Mouse (Mus musculus) liver, embryonic 15.5 days (tissue): Measurements from ENCODE around the gene Olfr585. TPM values are rescaled to one million over a fixed set of nuclear protein-coding genes. Genes with fewer than 3 reads are reported as not detected.

Experiments used
- ATAC-seq: fragments of 200-750 bp; cut with Nextera tagmentation; 2 replicates; pipeline ENCODE4 v1.8.0; 2017; ENCODE audit warnings: moderate number of reproducible peaks, mild to moderate bottlenecking, moderate library complexity; ENCODE audit not compliant: insufficient read depth
- H3K27ac ChIP-seq: fragments of 300-500 bp; sonication (generic); replicated peaks from 2 replicates; pipeline ENCODE4 v1.5.1; 2015; ENCODE audit warnings: mild to moderate bottlenecking, inconsistent platforms
- H3K27me3 ChIP-seq: fragments of 300-500 bp; sonication (generic); 2 replicates; pipeline ENCODE4 v1.6.1; 2015; ENCODE audit warnings: mild to moderate bottlenecking, inconsistent platforms
- H3K36me3 ChIP-seq: fragments of 300-500 bp; sonication (generic); replicated peaks from 2 replicates; pipeline ENCODE4 v1.6.1; 2015; ENCODE audit warnings: moderate library complexity, mild to moderate bottlenecking, inconsistent platforms
- H3K4me1 ChIP-seq: fragments of 300-500 bp; sonication (generic); replicated peaks from 2 replicates; pipeline ENCODE4 v1.6.1; 2015; ENCODE audit warnings: inconsistent platforms
- H3K4me2 ChIP-seq: fragments of 300-500 bp; sonication (generic); 2 replicates; pipeline ENCODE4 v1.6.1; 2015; ENCODE audit warnings: moderate library complexity, mild to moderate bottlenecking, inconsistent platforms
- H3K4me3 ChIP-seq: fragments of 300-500 bp; sonication (generic); replicated peaks from 2 replicates; pipeline ENCODE4 v1.5.1; 2015; ENCODE audit warnings: mild to moderate bottlenecking, inconsistent platforms
- H3K9ac ChIP-seq: fragments of 300-500 bp; sonication (generic); 2 replicates; pipeline ENCODE4 v1.6.1; 2015; ENCODE audit warnings: moderate library complexity, mild to moderate bottlenecking, inconsistent platforms
- H3K9me3 ChIP-seq: fragments of 300-500 bp; sonication (generic); replicated peaks from 2 replicates; pipeline ENCODE4 v1.6.1; 2016; ENCODE audit warnings: inconsistent platforms
- WGBS: fragments of 180-500 bp; shearing (Covaris S2); methylation state at CpG from one replicate; pipeline ENCODE4 v1.1.7; 2015; ENCODE audit warnings: mixed read lengths; ENCODE audit not compliant: insufficient replicate concordance; 5-methylcytosine and 5-hydroxymethylcytosine counted together
- polyA plus RNA-seq: library from polyadenylated mRNA; unstranded; fragments of >200 nt; fragmentation: Nextera tagmentation; extraction: Ambion mirVana; gene quantifications from 2 replicates; pipeline ENCODE4 v1.2.1, GENCODE M21; 2015

Olfr585 gene
- polyA plus RNA-seq, result not detected in 2 replicates

DNA sequence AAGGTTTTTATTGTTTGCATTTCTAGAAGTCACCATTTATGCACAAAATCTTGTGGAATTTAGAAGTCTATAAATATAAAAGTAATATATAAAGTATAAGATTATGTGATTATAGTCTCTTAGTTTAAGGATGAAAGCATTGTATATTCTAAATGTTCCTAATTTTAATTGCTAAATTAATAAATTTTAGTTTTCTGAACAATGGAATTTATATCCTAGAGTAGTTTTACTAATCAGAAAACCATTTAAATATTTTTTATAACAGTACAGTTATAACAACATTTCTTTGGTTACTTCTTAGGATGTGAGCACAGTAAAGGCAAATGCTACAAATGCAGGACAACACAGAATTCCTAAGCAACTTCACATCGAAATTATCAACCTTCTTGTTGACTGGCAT lies at the start of gene Olfr585:
Gene Olfr585 (plus strand): TSS at position 301 of the 400 bp plus-strand sequence.
- Histone ChIP-seq H3K9me3 (no peaks in the 10 kb centered on the region), H3K27ac (no peak within 1 kb of the TSS), H3K4me1 (no peaks in the 10 kb centered on the region), H3K4me3 (no peak within 1 kb of the TSS), H3K27me3 (no peaks in the 10 kb centered on the region), H3K4me2 (no peak within 1 kb of the TSS), H3K9ac (no peak within 1 kb of the TSS), H3K36me3 (no peaks in the 10 kb centered on the region)
- 58% methylated on average over 1 of the region's 1 CpGs for WGBS
- ATAC-seq, result no peak

DNA sequence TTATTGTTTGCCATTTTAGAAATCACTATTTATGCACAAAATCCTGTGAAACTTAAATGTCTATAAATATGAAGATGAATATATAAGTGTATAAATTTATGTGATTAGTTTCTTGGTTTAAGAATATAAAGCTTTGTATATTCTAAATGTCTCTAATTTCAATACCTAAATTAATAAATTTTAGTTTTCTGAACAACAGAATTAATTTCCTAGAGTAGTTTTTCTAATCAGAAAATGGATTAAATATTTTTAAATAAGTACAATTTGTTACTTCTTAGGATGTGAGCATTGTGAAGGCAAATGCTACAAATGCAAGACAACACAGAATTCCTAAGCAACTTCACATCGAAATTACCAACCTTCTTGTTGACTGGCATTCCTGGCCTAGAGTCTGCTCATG lies 46.5 kb upstream of the Olfr585 start, which contains the start of gene Olfr583:
Gene Olfr583 (plus strand): TSS at position 301 of the 400 bp plus-strand sequence.
- no peak within 1 kb of the TSS for H3K4me3 ChIP-seq
- no peak within 1 kb of the TSS for H3K4me2 ChIP-seq
- no peaks in the 10 kb centered on the region for H3K36me3 ChIP-seq
- H3K27ac ChIP-seq, result no peak within 1 kb of the TSS
- H3K27me3 ChIP-seq, result no peaks in the 10 kb centered on the region
- no peaks in the 10 kb centered on the region for H3K9me3 ChIP-seq
- no peak for ATAC-seq
- H3K4me1 ChIP-seq, result no peaks in the 10 kb centered on the region
- no peak within 1 kb of the TSS for H3K9ac ChIP-seq
- WGBS, result 65% methylated on average over 1 of the region's 1 CpGs

DNA sequence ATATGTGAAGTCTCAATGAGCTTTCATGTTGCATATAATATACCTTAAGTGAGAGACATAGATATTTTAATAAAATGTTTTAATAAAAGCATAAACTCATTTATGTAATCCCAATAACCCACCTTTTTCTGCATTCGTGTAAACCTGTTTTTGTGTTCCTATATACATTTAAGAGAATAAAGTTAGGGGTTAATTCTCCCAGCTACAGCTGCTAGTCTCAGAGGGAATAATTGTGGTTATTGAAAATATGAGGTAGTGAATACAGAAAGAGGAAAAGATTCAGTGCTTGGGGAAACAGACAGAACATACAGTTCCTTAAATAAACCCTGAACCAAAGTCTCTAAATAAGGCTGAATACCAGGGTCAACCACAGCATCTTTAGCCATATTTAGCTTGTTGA lies 15.9 kb upstream of the Olfr585 start, which contains the start of gene Olfr584:
Gene Olfr584 (plus strand): TSS at position 301 of the 400 bp plus-strand sequence.
- no peaks in the 10 kb centered on the region for H3K27me3 ChIP-seq
- WGBS, result 57% methylated on average over 1 of the region's 1 CpGs
- no peaks in the 10 kb centered on the region for H3K4me1 ChIP-seq
- no peak for ATAC-seq
- H3K36me3 ChIP-seq, result no peaks in the 10 kb centered on the region
- no peak within 1 kb of the TSS for H3K9ac ChIP-seq
- no peak within 1 kb of the TSS for H3K4me3 ChIP-seq
- H3K27ac ChIP-seq, result no peak within 1 kb of the TSS
- no peaks in the 10 kb centered on the region for H3K9me3 ChIP-seq
- no peak within 1 kb of the TSS for H3K4me2 ChIP-seq

DNA sequence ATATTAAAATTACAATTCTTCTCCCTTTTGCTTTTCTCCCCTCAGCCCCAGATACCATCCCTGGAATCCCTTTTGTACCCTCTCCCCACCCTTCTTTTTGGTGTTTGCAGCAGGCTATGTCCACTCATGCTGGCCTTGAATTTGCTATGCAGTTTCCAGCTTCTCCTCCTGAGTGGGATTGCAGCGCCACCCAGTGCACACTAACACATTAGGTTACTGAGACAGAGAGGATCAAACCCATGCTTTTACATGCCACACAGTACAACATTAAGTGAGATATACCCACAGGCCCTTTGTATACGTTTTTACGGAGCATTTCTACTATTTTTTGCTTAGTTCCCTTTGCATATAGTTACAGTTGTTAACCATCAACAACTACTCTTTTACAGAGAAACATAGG lies 21.9 kb downstream of the Olfr585 start:
- no peak overlapping the region for H3K4me3 ChIP-seq
- no peaks in the 10 kb centered on the region for H3K4me1 ChIP-seq
- H3K36me3 ChIP-seq, result no peaks in the 10 kb centered on the region
- no peaks in the 10 kb centered on the region for H3K9me3 ChIP-seq
- no peak overlapping the region for H3K4me2 ChIP-seq
- H3K27ac ChIP-seq, result no peak overlapping the region
- H3K9ac ChIP-seq, result no peak overlapping the region
- 40% methylated on average over 3 of the region's 3 CpGs for WGBS
- no peak for ATAC-seq
- H3K27me3 ChIP-seq, result no peaks in the 10 kb centered on the region

DNA sequence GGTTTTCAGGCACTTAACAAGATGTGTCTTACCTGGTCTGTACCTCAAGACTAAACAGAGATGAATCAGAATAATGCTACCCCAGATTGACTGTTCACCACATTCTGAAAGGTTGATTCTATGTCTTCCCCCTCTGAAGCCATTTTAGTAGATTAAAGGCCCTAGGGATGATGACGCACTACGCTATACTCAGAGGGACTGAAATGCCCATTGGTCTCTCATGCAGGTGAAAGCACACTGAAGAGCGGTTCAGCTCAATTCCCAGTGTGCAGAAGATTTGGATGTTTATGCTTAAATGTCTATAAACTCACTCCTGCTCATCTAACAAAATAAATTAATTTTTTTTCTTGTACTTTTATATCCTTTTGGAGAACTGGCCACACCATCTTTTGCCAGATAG lies 28.0 kb downstream of the Olfr585 start, which contains the start of gene Olfr586:
Gene Olfr586 (minus strand): TSS at position 101 of the 400 bp plus-strand sequence.
- no peaks in the 10 kb centered on the region for H3K9me3 ChIP-seq
- no peak for ATAC-seq
- WGBS, result 68% methylated on average over 3 of the region's 3 CpGs

DNA sequence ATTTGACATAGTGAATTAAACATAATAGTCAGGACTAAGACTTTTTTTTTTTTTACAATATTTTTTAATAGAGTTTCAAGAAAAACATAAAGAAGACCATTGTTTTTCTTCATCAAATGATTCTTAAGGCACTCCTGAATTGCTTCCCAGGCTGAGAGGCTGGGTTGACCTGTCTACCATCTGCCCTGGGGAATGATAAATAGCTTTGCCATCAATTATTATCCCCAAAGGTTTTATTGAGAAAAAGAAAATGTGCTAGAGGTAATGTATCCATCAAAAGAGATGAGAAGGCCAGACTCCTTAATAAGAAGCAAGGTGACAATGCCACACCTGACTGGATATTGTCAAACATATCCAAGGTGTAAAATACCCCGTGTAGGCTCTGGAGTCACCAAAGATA lies 43.1 kb downstream of the Olfr585 start, which contains the start of gene Olfr588-ps1:
Gene Olfr588-ps1 (plus strand): TSS at position 301 of the 400 bp plus-strand sequence.
- 70% methylated on average over 1 of the region's 1 CpGs for WGBS
- Histone ChIP-seq H3K36me3 (no peaks in the 10 kb centered on the region), H3K27ac (no peak within 1 kb of the TSS), H3K9ac (no peak within 1 kb of the TSS), H3K4me3 (no peak within 1 kb of the TSS), H3K4me2 (no peak within 1 kb of the TSS), H3K27me3 (no peaks in the 10 kb centered on the region), H3K9me3 (no peaks in the 10 kb centered on the region), H3K4me1 (no peaks in the 10 kb centered on the region)
- ATAC-seq, result no peak

More for the DNA sequence above, 28.0 kb downstream of the Olfr585 start, which contains the start of gene Olfr586:
- Histone ChIP-seq H3K9ac (no peak within 1 kb of the TSS), H3K27ac (no peak within 1 kb of the TSS), H3K4me1 (no peaks in the 10 kb centered on the region), H3K4me2 (no peak within 1 kb of the TSS), H3K27me3 (no peaks in the 10 kb centered on the region), H3K4me3 (no peak within 1 kb of the TSS), H3K36me3 (no peaks in the 10 kb centered on the region)

Other genes starting within 250 kb of the Olfr585 start
- gene Olfr566, start 239.0 kb upstream of the Olfr585 start, polyA plus RNA-seq, result not detected in 2 replicates
- gene Olfr568, start 220.6 kb upstream of the Olfr585 start, polyA plus RNA-seq, result not detected in 2 replicates
- not detected in 2 replicates for gene Olfr569, start 206.8 kb upstream of the Olfr585 start, polyA plus RNA-seq
- gene Olfr570, start 203.1 kb upstream of the Olfr585 start, polyA plus RNA-seq, result not detected in 2 replicates
- gene Olfr571, start 180.2 kb upstream of the Olfr585 start, polyA plus RNA-seq, result not detected in 2 replicates
- not detected in 2 replicates for gene Olfr572, start 173.3 kb upstream of the Olfr585 start, polyA plus RNA-seq
- not detected in 2 replicates for gene Olfr573-ps1, start 155.1 kb upstream of the Olfr585 start, polyA plus RNA-seq
- gene Olfr574, start 149.3 kb upstream of the Olfr585 start, polyA plus RNA-seq, result not detected in 2 replicates
- gene Olfr575, start 138.9 kb upstream of the Olfr585 start, polyA plus RNA-seq, result not detected in 2 replicates
- not detected in 2 replicates for gene Olfr576, start 135.1 kb upstream of the Olfr585 start, polyA plus RNA-seq
- not detected in 2 replicates for gene Olfr577, start 121.8 kb upstream of the Olfr585 start, polyA plus RNA-seq
- gene Olfr578, start 108.4 kb upstream of the Olfr585 start, polyA plus RNA-seq, result not detected in 2 replicates
- gene Olfr582, start 59.7 kb upstream of the Olfr585 start, polyA plus RNA-seq, result not detected in 2 replicates
- gene Olfr583, start 46.4 kb upstream of the Olfr585 start, polyA plus RNA-seq, result not detected in 2 replicates
- not detected in 2 replicates for gene Olfr584, start 15.8 kb upstream of the Olfr585 start, polyA plus RNA-seq
- gene Olfr586, start 27.9 kb downstream of the Olfr585 start, polyA plus RNA-seq, result not detected in 2 replicates
- gene Olfr588-ps1, start 43.2 kb downstream of the Olfr585 start, polyA plus RNA-seq, result not detected in 2 replicates
- gene Olfr589, start 58.6 kb downstream of the Olfr585 start, polyA plus RNA-seq, result not detected in 2 replicates
- gene Olfr591, start 80.6 kb downstream of the Olfr585 start, polyA plus RNA-seq, result not detected in 2 replicates
- not detected in 2 replicates for gene Olfr592, start 87.1 kb downstream of the Olfr585 start, polyA plus RNA-seq
- not detected in 2 replicates for gene Olfr593, start 114.1 kb downstream of the Olfr585 start, polyA plus RNA-seq
- gene Olfr594, start 119.3 kb downstream of the Olfr585 start, polyA plus RNA-seq, result not detected in 2 replicates
- gene Usp17ld, start 154.8 kb downstream of the Olfr585 start, polyA plus RNA-seq, result not detected in 2 replicates
- gene Olfr596, start 207.9 kb downstream of the Olfr585 start, polyA plus RNA-seq, result not detected in 2 replicates
- not detected in 2 replicates for gene Olfr597, start 218.6 kb downstream of the Olfr585 start, polyA plus RNA-seq
- not detected in 2 replicates for gene Olfr598, start 225.8 kb downstream of the Olfr585 start, polyA plus RNA-seq
- gene Olfr599, start 238.2 kb downstream of the Olfr585 start, polyA plus RNA-seq, result not detected in 2 replicates